Mouse (Mus musculus): Measurements from ENCODE around the gene Acsl5. TPM values are rescaled to one million over a fixed set of nuclear protein-coding genes. Genes with fewer than 3 reads are reported as not detected.

The Acsl5 gene
- total RNA-seq (2021): 10 to 100 TPM; 11.8 to 12.0 TPM

- intact Hi-C loops (cut with DNase I): no loop called here
- no peak for DNase-seq
These were observed at the start of gene Acsl5 for GRCm38 (mm10) chr19:55251383-55252124. Gene Acsl5, plus strand, starts transcription at chr19:55251938.

DNA sequence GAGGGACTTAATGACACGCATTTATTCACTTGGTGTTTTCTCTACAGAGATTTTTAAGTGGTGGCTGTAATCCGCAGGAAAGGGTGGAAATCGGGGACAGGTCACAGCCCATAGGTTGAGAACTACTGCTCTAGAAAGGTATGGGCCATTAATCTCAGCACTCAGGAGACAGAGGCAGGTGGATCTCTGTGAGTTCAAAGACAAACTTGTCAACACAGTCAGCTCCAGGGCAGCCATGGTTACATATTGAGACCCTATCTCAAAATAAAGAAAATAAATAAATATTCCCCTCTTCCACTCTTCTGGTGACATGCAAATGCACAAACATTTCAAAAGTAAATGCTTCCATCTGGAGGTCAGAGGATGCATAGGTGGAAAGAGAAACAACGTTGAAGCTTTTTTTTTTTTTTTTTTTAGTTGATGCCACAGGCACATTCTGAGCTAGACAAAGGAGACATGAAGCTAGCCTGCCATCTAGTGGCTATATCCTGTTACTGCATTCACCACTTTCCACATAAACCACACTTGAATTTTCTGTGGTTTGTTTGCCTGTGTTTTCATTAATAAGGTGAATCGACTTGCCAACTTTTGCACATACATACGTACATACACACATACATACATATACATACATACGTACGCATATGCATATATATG is 45.1 kb upstream of the Acsl5 start:
- DNase-seq: peak; percentile 27 to 32
- intact Hi-C loops (cut with DNase I): loop anchor here (5.0 to 10.0 kb wide), 3 partner anchors 672 to 1252 kb away; no protein-coding TSS in a partner anchor

DNA sequence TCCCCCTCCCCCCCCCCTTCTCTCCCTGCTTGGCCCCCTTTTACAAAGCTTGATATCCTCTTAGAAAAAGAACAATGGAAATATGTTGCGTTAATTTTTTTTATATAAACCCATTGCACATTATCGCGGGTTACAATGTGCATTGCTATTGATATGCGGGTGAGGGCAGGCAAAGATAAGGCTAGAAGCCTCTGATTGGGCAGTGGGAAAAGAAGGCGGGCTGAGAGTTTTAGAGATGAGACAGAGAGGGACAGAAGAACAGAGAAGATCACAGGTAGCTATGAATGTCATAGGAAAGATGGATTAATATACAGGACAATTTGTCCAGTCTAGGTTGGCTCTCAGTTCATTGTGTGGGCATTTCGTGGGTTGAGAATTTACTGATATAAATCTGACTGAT is 44.5 kb upstream of the Acsl5 start:
- DNase-seq: no peak
- intact Hi-C loops (cut with DNase I): loop anchor here (5.0 to 10.0 kb wide), 3 partner anchors 672 to 1252 kb away; no protein-coding TSS in a partner anchor

DNA sequence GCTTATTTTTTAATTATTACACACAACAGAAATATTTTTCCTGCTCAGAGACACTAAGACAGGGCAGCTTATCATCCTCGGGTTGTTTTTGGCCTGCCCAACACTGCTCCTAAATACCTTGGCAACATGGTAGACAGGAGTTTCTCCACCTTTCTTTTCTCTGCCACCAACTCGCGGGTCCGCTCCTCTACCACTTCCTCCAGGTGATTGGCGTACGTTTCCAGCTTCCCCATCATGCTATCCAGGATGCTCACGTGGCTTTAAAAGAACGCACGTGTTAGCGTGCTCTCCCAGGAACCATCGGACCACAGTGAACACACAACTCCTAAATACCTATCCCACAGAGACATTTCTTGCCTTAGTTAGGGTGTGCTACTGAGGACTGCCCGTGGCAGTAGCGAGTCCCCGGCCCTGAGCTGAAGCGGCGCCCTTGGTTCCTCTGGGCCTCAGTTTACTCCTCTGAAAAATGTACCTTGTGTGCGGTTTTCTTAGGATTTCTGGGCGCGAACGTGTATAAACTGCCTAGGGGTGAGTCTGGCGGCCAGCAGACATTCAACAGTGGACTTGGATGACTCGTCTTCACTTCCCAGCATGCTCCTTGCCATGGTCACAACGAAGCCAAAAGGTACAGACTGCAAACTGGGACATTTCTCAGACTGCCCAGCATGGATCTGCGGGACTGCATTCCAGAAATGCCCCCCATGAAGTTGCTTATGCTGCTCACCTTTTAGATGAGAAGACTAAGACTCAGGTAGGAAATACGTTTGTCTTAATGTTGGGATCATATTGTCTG is 43.8 kb upstream of the Acsl5 start:
- no peak for DNase-seq
- intact Hi-C loops (cut with DNase I): loop anchor here (5.0 to 10.0 kb wide), 3 partner anchors 673 to 1253 kb away; no protein-coding TSS in a partner anchor

GRCm38 (mm10) chr19:55208654-55209053 is 43.1 kb upstream of the Acsl5 start:
- intact Hi-C loops (cut with DNase I): loop anchor here (5.0 to 10.0 kb wide), 3 partner anchors 674 to 1254 kb away; no protein-coding TSS in a partner anchor
- no peak for DNase-seq

DNA sequence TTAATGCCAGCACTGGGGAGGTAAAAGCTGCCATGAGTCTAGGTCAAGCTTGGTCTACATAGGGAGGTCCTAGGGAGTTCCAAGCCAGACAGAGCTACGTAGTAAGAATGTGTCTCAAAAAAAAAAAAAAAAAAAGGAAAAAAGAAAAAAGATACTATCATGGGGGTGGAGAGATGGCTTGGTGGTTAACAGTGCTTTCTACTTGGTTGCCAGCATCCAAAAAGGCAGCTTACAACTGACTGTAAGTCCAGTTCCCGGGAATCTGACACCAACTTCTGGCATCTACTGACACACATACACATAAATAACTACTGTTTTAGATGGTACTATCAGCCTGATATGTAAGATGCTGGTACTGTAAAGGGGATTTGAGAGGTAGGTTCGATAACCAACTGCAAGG is 42.7 kb upstream of the Acsl5 start:
- DNase-seq: no peak
- intact Hi-C loops (cut with DNase I): loop anchor here (5.0 to 10.0 kb wide), 3 partner anchors 674 to 1254 kb away; no protein-coding TSS in a partner anchor

DNA sequence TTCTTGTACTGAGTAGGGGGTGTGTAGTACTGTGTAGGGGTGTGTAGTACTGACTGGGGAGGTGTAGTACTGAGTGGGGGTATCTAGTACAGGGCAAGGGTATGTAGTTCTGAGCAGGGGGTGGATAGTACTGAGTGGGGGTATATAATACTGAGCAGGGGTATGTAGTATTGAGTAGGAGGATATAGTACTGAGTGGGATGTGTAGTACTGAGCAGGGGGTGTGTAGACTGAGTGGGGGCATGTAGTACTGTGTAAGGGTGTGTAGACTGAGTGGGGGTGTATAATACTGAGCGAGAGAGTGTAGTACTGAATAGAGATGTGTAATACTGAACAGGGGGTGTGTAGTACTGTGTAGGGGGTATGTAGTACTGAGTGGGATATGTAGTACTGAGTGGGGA is 40.0 kb upstream of the Acsl5 start:
- intact Hi-C loops (cut with DNase I): no loop called here
- DNase-seq: no peak

DNA sequence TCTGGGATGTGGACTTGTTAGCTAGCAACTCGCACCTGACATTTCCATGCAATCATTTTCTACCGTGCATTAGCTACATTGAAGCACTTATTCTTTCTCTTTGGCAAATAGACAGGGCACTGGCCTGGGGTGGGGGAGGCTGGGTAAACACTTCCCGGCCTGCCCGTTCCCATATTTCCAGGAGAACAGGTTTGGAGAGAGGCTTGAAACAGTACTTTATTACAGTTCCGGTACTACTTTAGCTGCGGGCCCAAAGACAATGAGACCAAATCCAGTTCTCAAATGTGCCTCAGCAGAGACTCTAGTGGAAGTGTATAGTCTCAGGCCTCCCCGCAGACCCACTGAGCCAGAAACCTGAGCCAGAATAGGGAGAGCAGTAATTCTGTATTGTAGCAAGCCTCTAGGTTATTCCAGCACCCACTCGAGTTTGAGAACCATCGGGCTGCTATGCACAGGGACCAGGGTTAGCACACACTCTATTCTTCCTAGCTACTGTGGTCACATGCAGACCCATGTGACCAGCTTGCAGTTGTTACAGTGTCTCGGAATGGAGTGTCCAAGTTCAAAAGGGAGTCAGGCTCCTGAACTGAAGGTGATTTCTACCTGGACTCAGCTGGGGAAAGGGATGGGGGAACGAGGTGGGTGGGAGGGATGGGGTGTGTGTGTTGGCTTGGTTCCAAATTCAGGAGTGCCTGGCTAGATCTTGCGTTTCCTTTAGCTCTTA is 38.0 kb upstream of the Acsl5 start:
- DNase-seq: no peak
- intact Hi-C loops (cut with DNase I): no loop called here

DNA sequence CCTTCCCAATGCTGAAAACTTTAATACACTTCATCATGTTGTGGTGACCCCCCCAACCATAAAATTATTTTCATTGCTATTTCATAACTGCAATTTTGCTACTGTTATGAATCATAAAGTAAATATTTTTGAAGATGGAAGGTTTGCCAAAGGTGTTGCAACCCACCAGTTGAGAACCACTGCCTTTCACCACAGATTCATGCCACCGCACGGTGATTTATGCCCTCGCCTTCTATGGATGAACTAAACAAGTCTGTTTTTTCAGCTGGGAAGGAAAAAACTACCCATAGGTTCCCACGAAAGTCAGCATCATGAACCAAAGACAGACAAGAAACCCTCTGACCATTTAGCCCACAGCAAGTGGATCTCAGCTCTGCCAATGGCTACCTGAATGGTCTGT is 34.9 kb upstream of the Acsl5 start:
- no peak for DNase-seq
- intact Hi-C loops (cut with DNase I): no loop called here

GRCm38 (mm10) chr19:55217365-55217764 is 34.4 kb upstream of the Acsl5 start:
- DNase-seq: no peak
- intact Hi-C loops (cut with DNase I): no loop called here

DNA sequence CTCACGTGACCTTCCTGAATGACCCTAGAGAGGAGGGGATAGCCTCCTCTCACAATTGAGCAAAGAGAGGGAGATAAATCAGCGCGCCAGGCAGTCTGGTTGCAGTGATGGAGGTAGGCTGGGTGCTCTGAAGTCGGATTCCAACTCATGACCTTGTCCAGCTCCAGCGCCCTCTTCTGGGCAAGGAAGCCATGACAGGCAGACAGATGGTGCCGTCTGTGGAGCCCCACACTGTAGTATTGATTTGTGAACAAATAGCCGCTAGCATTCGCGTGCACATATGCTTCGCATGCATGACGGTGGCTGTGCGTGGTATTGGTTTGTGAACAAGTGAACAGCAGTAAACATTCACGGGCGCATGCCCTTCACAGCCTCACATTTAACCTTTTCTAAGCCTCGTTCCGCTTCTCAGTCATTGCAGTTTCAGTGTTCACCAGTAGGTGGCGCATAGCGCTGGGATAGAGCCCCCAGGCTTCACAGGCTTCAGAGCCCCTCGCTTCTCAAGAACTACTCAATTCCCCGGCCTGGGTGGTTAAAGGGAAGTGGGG is 33.5 kb upstream of the Acsl5 start:
- DNase-seq: peak; percentile 85 to 87
- intact Hi-C loops (cut with DNase I): loop anchor here (1.0 kb wide), 2 partner anchors 87 to 114 kb away; no protein-coding TSS in a partner anchor

DNA sequence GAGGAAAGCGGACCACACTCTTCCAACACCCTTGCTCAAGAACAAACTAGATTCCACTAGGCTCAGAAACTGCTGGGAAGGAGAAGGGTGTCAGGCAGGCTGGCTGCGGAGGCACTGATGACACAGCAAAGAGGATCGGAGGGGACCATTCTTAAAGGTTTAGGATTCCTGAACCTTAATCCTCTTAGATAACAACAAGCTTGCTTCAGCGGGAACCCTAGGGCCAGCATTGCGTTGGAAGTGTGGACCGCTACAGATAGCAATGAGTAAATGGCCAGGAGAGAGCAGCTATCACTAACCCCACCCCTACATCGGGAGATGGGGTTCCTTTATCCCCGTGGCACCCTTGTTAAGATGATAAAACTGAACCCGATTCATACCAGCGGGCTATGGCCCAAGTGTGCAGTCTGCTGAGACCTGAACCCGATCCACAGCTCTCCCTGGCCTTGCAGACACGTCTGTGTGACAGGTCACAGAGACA is 33.0 kb upstream of the Acsl5 start:
- DNase-seq: no peak
- intact Hi-C loops (cut with DNase I): loop anchor here (1.0 kb wide), 2 partner anchors 87 to 114 kb away; no protein-coding TSS in a partner anchor

DNA sequence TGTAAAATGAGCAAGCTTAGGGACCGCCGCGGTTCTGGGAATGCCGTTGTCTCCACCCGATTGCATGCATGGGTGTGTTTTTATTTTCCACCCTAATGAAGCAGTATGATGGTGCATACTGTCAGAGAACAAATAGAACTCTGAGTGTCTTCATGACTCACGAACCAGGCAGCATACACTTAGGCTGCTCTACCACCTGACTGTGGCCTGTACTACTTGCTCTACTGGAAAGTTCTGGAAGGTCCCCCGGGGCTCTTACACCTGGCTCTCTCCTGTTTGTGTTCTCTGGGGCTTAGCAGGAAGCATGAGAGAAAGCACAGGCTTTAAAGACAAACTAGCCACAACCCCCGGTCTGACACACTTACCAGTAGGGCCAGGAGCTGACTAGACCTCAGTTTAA is 32.4 kb upstream of the Acsl5 start:
- no peak for DNase-seq
- intact Hi-C loops (cut with DNase I): no loop called here

DNA sequence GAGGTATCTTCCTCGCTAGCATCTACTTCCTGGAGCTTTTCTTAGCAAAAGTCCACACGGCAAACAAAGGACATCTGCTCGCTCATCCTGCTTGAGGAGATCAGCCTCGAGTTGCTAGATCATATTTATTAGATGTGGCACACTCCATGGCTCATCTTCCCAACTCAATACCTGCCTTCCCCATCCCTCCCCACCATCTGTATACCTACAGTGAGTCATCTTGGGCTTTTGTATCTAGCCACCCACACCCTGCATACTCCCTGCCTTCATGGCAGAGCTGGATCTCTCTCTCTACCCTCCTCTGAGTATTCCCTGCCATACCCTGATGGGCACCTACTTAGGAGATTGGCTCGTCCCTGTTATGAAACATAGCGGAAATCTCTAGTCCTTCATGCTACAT is 30.5 kb upstream of the Acsl5 start:
- intact Hi-C loops (cut with DNase I): no loop called here
- DNase-seq: no peak

- intact Hi-C loops (cut with DNase I): no loop called here
- DNase-seq: no peak
These were observed 29.5 kb upstream of the Acsl5 start for GRCm38 (mm10) chr19:55222268-55222667.

DNA sequence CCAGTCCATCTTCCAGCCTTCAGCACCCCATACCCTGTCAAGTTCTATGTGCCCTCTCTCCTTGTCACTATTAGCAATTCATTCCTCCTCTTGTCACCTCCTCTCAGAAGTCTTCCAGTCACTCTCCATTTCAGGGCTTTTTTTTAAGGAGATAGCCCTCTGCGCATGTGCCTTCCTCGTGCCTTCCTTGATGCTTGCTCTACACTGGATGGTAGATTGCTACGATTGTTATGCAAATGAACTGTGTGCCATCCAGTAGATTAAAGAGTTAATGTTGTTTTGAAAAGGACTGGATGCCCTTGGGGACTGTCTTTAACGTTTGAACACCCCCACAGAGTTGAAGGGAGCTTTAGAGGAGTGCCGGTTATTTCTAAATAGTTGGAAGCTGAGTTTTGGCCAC is 25.1 kb upstream of the Acsl5 start:
- intact Hi-C loops (cut with DNase I): no loop called here
- DNase-seq: no peak

GRCm38 (mm10) chr19:55227135-55227534 is 24.6 kb upstream of the Acsl5 start:
- intact Hi-C loops (cut with DNase I): no loop called here
- no peak for DNase-seq

DNA sequence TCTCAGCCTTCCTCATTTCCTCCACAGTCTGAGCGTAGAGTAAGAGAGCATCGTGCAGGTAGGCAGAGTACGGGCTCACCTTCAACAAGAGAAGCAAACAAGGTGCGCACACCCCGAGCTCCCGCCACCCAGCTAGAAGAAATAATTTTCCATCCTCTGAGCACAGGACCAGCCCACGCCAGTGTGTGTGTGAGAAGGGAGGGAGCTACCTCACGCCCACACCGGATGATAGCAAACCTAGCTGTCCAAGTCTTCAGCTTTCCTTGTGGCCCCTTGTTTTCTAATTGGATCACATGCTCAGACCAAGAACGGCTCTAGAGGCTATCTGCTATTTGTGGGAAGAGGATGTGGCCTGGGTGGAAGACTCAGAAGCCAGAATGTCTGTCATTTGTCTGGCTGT is 20.7 kb upstream of the Acsl5 start:
- DNase-seq: no peak
- intact Hi-C loops (cut with DNase I): no loop called here

GRCm38 (mm10) chr19:55232136-55232535 is 19.6 kb upstream of the Acsl5 start:
- DNase-seq: peak; percentile 25 to 26
- intact Hi-C loops (cut with DNase I): no loop called here

GRCm38 (mm10) chr19:55236026-55236425 is 15.7 kb upstream of the Acsl5 start:
- intact Hi-C loops (cut with DNase I): no loop called here
- DNase-seq: no peak
